Mouse (Mus musculus) bone marrow, adult 2 months (tissue): ENCODE measurements at regions not wholly inside any gene's neighbourhood (a gene's known extent, or its start where the extent isn't known, plus 50 kb on each side); places are given as distances from the start of the nearest gene placed in this dataset.

Source experiments
- CTCF ChIP-seq: fragments of 200-500 bp; IDR thresholded peaks from 2 replicates; pipeline ENCODE4 v1.5.1; 2011; ENCODE audit warnings: low read length, control low read depth; ENCODE audit not compliant: control insufficient read depth, insufficient read depth
- POLR2A ChIP-seq: fragments of 200-500 bp; IDR thresholded peaks from 2 replicates; pipeline ENCODE4 v1.6.1; 2011; ENCODE audit warnings: low read depth, mild to moderate bottlenecking, control low read depth, low read length, borderline replicate concordance; ENCODE audit not compliant: control insufficient read depth

- TF ChIP-seq CTCF (no peak), POLR2A (no peak)
Measured at GRCm38 (mm10) chr10:20775731-20776429, 51.0 kb upstream of the Pde7b start.
